Mouse (Mus musculus) cerebellum, adult 2 months (tissue): ENCODE results near the gene Oprd1.

Source experiments
- CTCF ChIP-seq: fragments of 200-500 bp; IDR thresholded peaks from 2 replicates; pipeline ENCODE4 v1.5.1; 2011; ENCODE audit warnings: low read depth, mild to moderate bottlenecking, control low read depth, low read length, moderate library complexity, borderline replicate concordance; ENCODE audit not compliant: insufficient read depth
- POLR2A ChIP-seq: fragments of 200-500 bp; IDR thresholded peaks from 2 replicates; pipeline ENCODE4 v1.6.1; 2011; ENCODE audit warnings: low read length, control low read depth, borderline replicate concordance; ENCODE audit not compliant: insufficient read depth

- TF ChIP-seq CTCF = no peak
- TF ChIP-seq POLR2A = no peak
Measured at GRCm38 (mm10) chr4:132137013-132137412, 7.3 kb downstream of the Oprd1 start.
